Mouse (Mus musculus) MN1 (cell line): ENCODE data around the gene Ppl.

Experiments used
- DNase-seq: peaks from one replicate; pipeline ENCODE4 v3.0.0-alpha.2; 2016; ENCODE audit warnings: low spot score

Ppl gene

GRCm38 (mm10) chr16:5123476-5123875 is 8.7 kb downstream of the Ppl start:
- DNase-seq: no peak

DNA sequence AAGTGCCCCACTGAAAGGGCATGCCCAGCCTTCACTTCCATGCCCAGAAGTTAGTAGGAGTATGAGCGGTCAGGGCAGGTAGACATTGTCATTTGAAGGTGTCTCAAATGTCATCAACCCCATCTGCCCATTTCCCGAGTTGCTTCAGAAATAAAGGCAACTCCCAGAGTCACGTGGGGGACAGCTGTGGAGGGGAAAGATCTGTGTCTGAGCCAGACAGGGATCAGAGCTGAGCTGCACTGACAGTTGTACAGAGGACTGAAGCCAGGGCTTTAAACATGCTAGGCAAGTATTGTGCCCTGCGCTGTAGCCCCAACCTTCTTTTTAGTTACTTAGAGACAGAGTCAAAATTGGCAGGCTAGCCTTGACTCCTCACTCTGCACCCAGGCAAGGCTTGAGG is 12.4 kb downstream of the Ppl start:
- DNase-seq: no peak

DNA sequence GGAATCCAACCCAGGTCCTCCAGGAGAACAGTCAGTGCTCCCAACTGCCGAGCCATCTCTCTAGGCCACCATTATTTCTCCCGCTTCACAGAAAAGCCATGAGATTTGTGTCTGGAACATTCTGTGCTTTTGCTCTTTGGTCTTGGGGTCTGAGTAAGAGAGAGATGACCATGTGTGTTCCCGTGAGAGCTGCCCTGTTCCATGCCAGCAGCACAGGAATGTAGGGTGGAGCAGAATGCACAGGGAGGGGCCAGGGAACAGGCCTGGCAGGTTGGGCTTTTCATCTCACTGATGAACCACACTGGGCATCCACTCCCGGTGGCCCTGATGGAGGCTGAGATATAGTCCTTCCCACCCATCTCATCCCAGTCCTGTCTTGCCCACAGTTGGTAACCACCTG is 12.8 kb downstream of the Ppl start:
- no peak for DNase-seq

- DNase-seq: no peak
Measured at GRCm38 (mm10) chr16:5113582-5113981, 18.6 kb downstream of the Ppl start.

GRCm38 (mm10) chr16:5113002-5113550 is 19.1 kb downstream of the Ppl start:
- DNase-seq: no peak

- DNase-seq: no peak
Measured at GRCm38 (mm10) chr16:5111021-5111420, 21.2 kb downstream of the Ppl start.

DNA sequence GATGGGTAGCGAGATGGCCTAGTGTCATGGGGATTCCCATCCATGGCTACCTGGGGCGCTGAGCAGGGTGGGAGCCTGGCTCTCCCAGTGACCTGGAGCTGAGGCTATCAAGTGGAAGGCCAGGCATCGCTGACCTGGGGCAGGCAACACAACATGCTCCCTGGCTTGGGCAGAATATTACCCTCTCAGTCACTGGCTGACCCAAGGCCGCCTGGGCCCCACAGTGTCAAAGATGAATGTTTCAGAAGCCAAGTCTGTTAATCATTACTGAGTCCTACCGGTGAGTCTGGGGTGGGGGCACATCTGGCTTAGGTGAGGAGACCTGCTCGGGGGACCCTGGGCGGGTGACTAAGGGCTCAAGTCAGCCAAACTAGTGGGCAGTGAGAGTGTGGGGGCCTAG is 22.3 kb downstream of the Ppl start:
- DNase-seq: no peak

DNA sequence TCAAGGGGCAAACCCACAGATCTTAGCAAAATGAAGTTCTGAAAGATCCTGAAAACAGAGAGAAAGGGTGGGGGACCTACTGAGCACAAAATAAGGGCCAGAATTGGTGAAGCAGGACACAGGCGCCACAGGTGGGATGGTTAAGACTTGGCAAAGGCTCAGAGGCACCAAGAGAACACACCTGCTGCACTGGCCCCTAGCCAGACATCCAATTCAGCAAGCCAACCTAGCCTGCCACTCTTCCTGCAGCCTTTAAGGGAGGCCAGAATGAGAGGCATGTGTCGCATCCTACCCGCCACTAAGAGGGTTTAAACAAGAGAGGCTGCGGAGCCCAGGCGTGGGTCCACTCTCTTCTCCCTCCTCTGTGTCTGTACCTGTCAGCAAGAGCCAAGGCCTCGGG is 31.2 kb downstream of the Ppl start:
- DNase-seq: no peak

GRCm38 (mm10) chr16:5096504-5096903 is 35.7 kb downstream of the Ppl start:
- DNase-seq: no peak

DNA sequence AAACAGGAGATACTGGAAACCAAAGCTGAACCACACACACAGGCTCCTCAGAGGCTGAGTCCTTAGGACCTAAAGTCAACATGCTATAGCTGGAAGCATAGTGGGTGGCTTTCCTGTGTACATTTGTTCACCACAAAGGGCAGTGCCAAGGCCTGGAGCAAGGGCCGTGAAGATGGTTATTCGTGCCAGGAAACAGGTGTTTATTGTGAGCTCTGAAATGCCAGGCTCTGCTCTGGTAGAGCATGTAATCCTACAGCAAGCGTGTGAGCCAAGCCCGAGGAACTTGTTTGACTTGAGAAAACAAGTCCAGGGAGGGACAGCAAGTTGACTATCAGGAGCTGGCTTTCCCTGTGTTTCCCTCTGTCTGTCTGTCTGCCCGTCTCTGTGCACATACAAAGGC is 38.9 kb downstream of the Ppl start:
- DNase-seq: no peak

GRCm38 (mm10) chr16:5089021-5089420 is 43.2 kb downstream of the Ppl start:
- no peak for DNase-seq

- DNase-seq: no peak
Measured at GRCm38 (mm10) chr16:5086179-5086578, 46.0 kb downstream of the Ppl start.

- no peak for DNase-seq
Measured at GRCm38 (mm10) chr16:5085196-5085595, 47.0 kb downstream of the Ppl start.

GRCm38 (mm10) chr16:5074341-5074740 is 57.9 kb downstream of the Ppl start:
- DNase-seq: peak; percentile 42

- no peak for DNase-seq
Measured at GRCm38 (mm10) chr16:5071974-5072373, 60.2 kb downstream of the Ppl start.

DNA sequence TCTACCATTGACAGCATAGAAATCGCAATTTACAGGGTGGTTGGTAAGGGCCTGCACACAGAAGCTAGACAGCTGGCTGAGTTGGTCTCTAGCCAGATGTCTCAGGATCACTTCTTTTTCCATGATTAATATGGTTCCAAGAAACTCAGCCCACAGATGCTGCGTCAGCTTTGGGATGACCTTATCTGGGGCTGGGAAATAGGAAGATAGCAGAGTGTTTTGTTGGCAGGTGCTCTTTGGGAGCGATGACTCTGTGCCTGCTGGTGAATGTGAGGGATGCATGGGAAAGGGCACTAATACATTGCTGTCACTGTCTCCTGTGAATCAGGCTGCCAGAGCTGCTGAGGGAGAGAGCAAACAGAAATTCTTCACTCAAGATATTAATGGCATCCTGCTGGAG is 61.9 kb downstream of the Ppl start:
- DNase-seq: peak; percentile 45

GRCm38 (mm10) chr16:5063472-5063871 is 68.7 kb downstream of the Ppl start:
- no peak for DNase-seq

DNA sequence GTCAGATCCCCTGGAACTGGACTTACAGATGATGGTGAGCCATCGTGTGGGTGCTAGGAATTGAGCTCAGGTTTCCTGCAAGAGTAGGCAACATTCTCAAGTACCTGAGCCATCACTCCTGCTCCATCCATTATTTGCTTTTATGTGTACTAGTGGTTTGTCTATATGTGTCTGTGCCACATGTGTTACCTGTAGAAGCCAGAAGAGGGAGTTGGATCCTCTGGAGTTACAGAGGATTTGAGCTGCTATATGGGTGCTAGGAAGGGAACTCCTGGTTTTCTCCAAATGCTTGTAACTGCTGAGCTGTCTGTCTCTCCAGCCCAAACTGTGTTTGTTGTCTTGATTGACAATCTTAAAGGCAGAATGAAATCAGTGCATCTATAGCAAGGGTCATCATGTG is 74.1 kb downstream of the Ppl start:
- peak; percentile 35 for DNase-seq

GRCm38 (mm10) chr16:5050251-5051110 is 81.7 kb downstream of the Ppl start:
- peak; percentile 79 for DNase-seq

GRCm38 (mm10) chr16:5049774-5050234 is 82.4 kb downstream of the Ppl start, which contains the start of the genes Glyr1 and Ubn1:
Glyr1 (minus strand) TSS chr16:5049863.
Ubn1 (plus strand) TSS chr16:5050057.
- DNase-seq: peak; percentile 99

DNA sequence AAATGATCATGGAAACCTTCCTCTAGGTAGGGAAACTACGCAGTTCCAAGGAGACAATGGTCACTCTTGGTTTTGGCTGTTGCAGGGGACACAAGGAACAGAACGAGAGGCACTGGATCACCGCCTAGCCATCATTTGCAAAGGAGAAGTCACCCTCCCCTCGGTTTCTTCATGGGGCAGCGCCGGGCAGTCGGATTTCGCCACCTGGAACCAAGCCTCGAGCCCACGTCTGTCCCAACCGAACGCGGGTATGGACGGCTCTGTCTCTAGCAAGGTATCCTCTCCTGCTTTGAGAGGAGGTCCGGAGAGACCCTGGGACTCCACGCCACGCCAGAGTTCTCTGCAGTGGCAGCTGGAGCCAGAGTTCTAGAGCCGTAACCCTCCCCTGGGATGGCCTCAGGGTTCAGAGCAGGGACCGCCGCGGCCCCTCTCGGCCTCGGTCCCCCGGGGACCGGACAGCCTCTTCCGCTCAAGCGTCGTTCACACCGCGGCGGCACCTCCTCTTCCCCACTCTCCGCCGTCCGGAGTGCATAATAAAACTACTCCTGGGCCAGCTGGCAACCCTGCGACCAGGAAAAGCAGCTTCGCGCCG is 82.9 kb downstream of the Ppl start:
- DNase-seq: peak; percentile 62

GRCm38 (mm10) chr16:5045322-5045721 is 86.9 kb downstream of the Ppl start:
- no peak for DNase-seq

GRCm38 (mm10) chr16:5036649-5037234 is 95.5 kb downstream of the Ppl start:
- peak; percentile 12 for DNase-seq
